Mouse (Mus musculus) CH12.LX (cell line): ENCODE measurements around the gene Gm10964. TPM values are rescaled to one million over a fixed set of nuclear protein-coding genes. Genes with fewer than 3 reads are reported as not detected.

Experiments
- DNase-seq: peaks from one replicate; pipeline ENCODE4 v3.0.0-alpha.2; 2013; ENCODE audit errors: extremely low read depth
- H3K27ac ChIP-seq: 2 replicates; pipeline ENCODE4 v1.5.1; 2012; ENCODE audit warnings: low read depth, mild to moderate bottlenecking, control low read depth, moderate library complexity; ENCODE audit not compliant: insufficient read depth
- H3K27me3 ChIP-seq: replicated peaks from 2 replicates; pipeline ENCODE3; 2012; ENCODE audit warnings: inconsistent platforms
- H3K36me3 ChIP-seq, 2 experiments: replicated peaks in 1 of 2; 2 replicates each; pipeline versions ENCODE3 to v1.6.1; 2012; ENCODE audit warnings: inconsistent platforms in 1 of 2, low read length in 1 of 2, mild to moderate bottlenecking in 1 of 2, mixed read lengths in 1 of 2, moderate library complexity in 1 of 2; ENCODE audit not compliant: control insufficient read depth in 1 of 2, insufficient read depth in 1 of 2
- H3K4me1 ChIP-seq, 2 experiments: 2 replicates each; pipeline ENCODE4 v1.6.1; 2012; ENCODE audit warnings: inconsistent platforms in 1 of 2, moderate library complexity in 1 of 2; ENCODE audit not compliant: insufficient read depth in 2 of 2, control insufficient read depth in 1 of 2
- H3K4me2 ChIP-seq: 2 replicates; pipeline ENCODE4 v1.6.1; 2012; ENCODE audit warnings: low read depth, mild to moderate bottlenecking, control low read depth; ENCODE audit not compliant: poor library complexity, insufficient read depth, severe bottlenecking
- H3K4me3 ChIP-seq, 3 experiments: fragments of 150-350 bp in 1 of 3; sonication (generic) in 1 of 3; replicated peaks in 1 of 3; 2 replicates each; pipeline versions ENCODE3 to v1.5.1; 2011 to 2012; ENCODE audit warnings: low read depth in 2 of 3, low read length in 2 of 3, mild to moderate bottlenecking in 2 of 3, moderate library complexity in 2 of 3, control low read depth in 1 of 3, improper control_type of control experiment in 1 of 3, inconsistent platforms in 1 of 3, mixed read lengths in 1 of 3; ENCODE audit not compliant: poor library complexity in 1 of 3
- H3K79me2 ChIP-seq: replicated peaks from 2 replicates; pipeline ENCODE4 v1.6.1; 2012; ENCODE audit warnings: mild to moderate bottlenecking, moderate library complexity; ENCODE audit not compliant: control insufficient read depth, poor library complexity, insufficient read depth, severe bottlenecking; ENCODE audit errors: extremely low read depth
- H3K9ac ChIP-seq: 2 replicates; pipeline ENCODE4 v1.6.1; 2012; ENCODE audit warnings: low read depth, mild to moderate bottlenecking, control low read depth, moderate library complexity; ENCODE audit not compliant: insufficient read depth
- H3K9me3 ChIP-seq: replicated peaks from 2 replicates; pipeline ENCODE3; 2012; ENCODE audit warnings: low read length, inconsistent platforms, mixed read lengths
- BHLHE40 ChIP-seq: IDR thresholded peaks from 2 replicates; pipeline ENCODE4 v1.6.1; 2011; ENCODE audit warnings: mild to moderate bottlenecking, low read depth, low read length, improper control_type of control experiment
- CHD2 ChIP-seq: IDR thresholded peaks from 2 replicates; pipeline ENCODE4 v1.6.1; 2011; ENCODE audit warnings: low read length, improper control_type of control experiment
- E2F4 ChIP-seq: IDR thresholded peaks from 2 replicates; pipeline ENCODE4 v1.6.1; 2011; ENCODE audit warnings: low read depth, low read length, improper control_type of control experiment; ENCODE audit not compliant: insufficient replicate concordance
- EP300 ChIP-seq: IDR thresholded peaks from 2 replicates; pipeline ENCODE4 v1.6.1; 2011; ENCODE audit warnings: low read length, improper control_type of control experiment
- ETS1 ChIP-seq: conservative IDR thresholded peaks from 2 replicates; pipeline ENCODE4 v1.6.1; 2012; ENCODE audit warnings: low read depth, mild to moderate bottlenecking, inconsistent platforms, low read length, improper control_type of control experiment, moderate library complexity
- GABPA ChIP-seq: IDR thresholded peaks from 2 replicates; pipeline ENCODE4 v1.6.1; 2012; ENCODE audit warnings: low read depth, low read length, improper control_type of control experiment, inconsistent platforms; ENCODE audit not compliant: insufficient replicate concordance
- JUN ChIP-seq: IDR thresholded peaks from 2 replicates; pipeline ENCODE4 v1.6.1; 2011; ENCODE audit warnings: low read depth, mild to moderate bottlenecking, low read length, improper control_type of control experiment, moderate library complexity; ENCODE audit not compliant: insufficient read depth
- JUND ChIP-seq: conservative IDR thresholded peaks from 2 replicates; pipeline ENCODE4 v1.6.1; 2011; ENCODE audit warnings: low read depth, low read length, improper control_type of control experiment
- MAX ChIP-seq: IDR thresholded peaks from 2 replicates; pipeline ENCODE4 v1.6.1; 2011; ENCODE audit warnings: low read length, improper control_type of control experiment
- MEF2A ChIP-seq: IDR thresholded peaks from 2 replicates; pipeline ENCODE4 v1.6.1; 2014; ENCODE audit warnings: low read depth, mild to moderate bottlenecking, inconsistent platforms, low read length, improper control_type of control experiment, borderline replicate concordance
- MXI1 ChIP-seq: IDR thresholded peaks from 2 replicates; pipeline ENCODE4 v1.6.1; 2011; ENCODE audit warnings: mild to moderate bottlenecking, low read depth, low read length, improper control_type of control experiment
- NRF1 ChIP-seq: IDR thresholded peaks from 2 replicates; pipeline ENCODE4 v1.6.1; 2014; ENCODE audit warnings: low read depth, mild to moderate bottlenecking, inconsistent platforms, low read length, improper control_type of control experiment, moderate library complexity
- PAX5 ChIP-seq: IDR thresholded peaks from 2 replicates; pipeline ENCODE4 v1.6.1; 2012; ENCODE audit warnings: low read length, inconsistent platforms, mixed read lengths
- POLR2A ChIP-seq: IDR thresholded peaks from 2 replicates; pipeline ENCODE4 v1.6.1; 2011; ENCODE audit warnings: low read depth, mild to moderate bottlenecking, improper control_type of control experiment, low read length
- POLR2AphosphoS2 ChIP-seq: IDR thresholded peaks from 2 replicates; pipeline ENCODE4 v1.6.1; 2011; ENCODE audit warnings: low read depth, low read length, improper control_type of control experiment
- RCOR1 ChIP-seq: conservative IDR thresholded peaks from 2 replicates; pipeline ENCODE4 v1.6.1; 2012; ENCODE audit warnings: low read depth, mild to moderate bottlenecking, inconsistent platforms, low read length, improper control_type of control experiment
- SIN3A ChIP-seq: IDR thresholded peaks from 2 replicates; pipeline ENCODE4 v1.6.1; 2012; ENCODE audit warnings: low read length, improper control_type of control experiment, inconsistent platforms
- SMC3 ChIP-seq: IDR thresholded peaks from 2 replicates; pipeline ENCODE4 v1.6.1; 2011; ENCODE audit warnings: low read depth, low read length, improper control_type of control experiment
- TBP ChIP-seq: conservative IDR thresholded peaks from 2 replicates; pipeline ENCODE4 v1.6.1; 2011; ENCODE audit warnings: low read depth, low read length, improper control_type of control experiment
- TCF12 ChIP-seq: IDR thresholded peaks from 2 replicates; pipeline ENCODE4 v1.6.1; 2014; ENCODE audit warnings: low read depth, mild to moderate bottlenecking, inconsistent platforms, low read length, improper control_type of control experiment
- UBTF ChIP-seq: IDR thresholded peaks from 2 replicates; pipeline ENCODE4 v1.6.1; 2012; ENCODE audit warnings: low read depth, mild to moderate bottlenecking, inconsistent platforms, low read length, improper control_type of control experiment, moderate library complexity
- USF1 ChIP-seq: IDR thresholded peaks from 2 replicates; pipeline ENCODE4 v1.6.1; 2014; ENCODE audit warnings: low read depth, mild to moderate bottlenecking, inconsistent platforms, low read length, improper control_type of control experiment
- USF2 ChIP-seq: conservative IDR thresholded peaks from 2 replicates; pipeline ENCODE4 v1.6.1; 2011; ENCODE audit warnings: low read depth, low read length, improper control_type of control experiment
- ZC3H11A ChIP-seq: IDR thresholded peaks from 2 replicates; pipeline ENCODE4 v1.6.1; 2012; ENCODE audit warnings: low read depth, mild to moderate bottlenecking, inconsistent platforms, low read length, improper control_type of control experiment
- ZKSCAN1 ChIP-seq: IDR thresholded peaks from 2 replicates; pipeline ENCODE4 v1.6.1; 2012; ENCODE audit warnings: low read depth, inconsistent platforms, low read length, improper control_type of control experiment, borderline replicate concordance
- ZMIZ1 ChIP-seq: IDR thresholded peaks from 2 replicates; pipeline ENCODE4 v1.6.1; 2012; ENCODE audit warnings: low read depth, mild to moderate bottlenecking, inconsistent platforms, low read length, improper control_type of control experiment
- dilution Hi-C: fragments of 300-500 bp; cut with MboI; formaldehyde crosslinking; loops from 2 replicates; pipeline ENCODE4 v1.14.3; 2020; ENCODE audit warnings: low sequenced_read_pairs; ENCODE audit not compliant: extremely low pct_unique_long_range_greater_than_20kb, extremely low pct_ligation_motif_present
- in situ Hi-C: fragments of 300-500 bp; cut with MboI; formaldehyde crosslinking; loops from 3 replicates; pipeline ENCODE4 v1.14.3; 2019; ENCODE audit warnings: low sequenced_read_pairs, low pct_ligation_motif_present, low pct_unique_long_range_greater_than_20kb, mixed read lengths
- polyA plus RNA-seq: library from polyadenylated mRNA; unstranded; fragments of >175 nt; gene quantifications from 2 replicates; pipeline ENCODE4 v1.2.1, GENCODE M21; 2012; ENCODE audit warnings: low read depth; ENCODE audit not compliant: insufficient read length
- total RNA-seq, 2 experiments: library from RNA; depleted of rRNA; stranded (reverse); fragments of 300-350 nt in 1 of 2; fragments of >200 nt in 1 of 2; gene quantifications; 2 replicates each; pipeline ENCODE4 v1.2.3; 2012 to 2014

Gm10964 gene
- total and polyA plus RNA-seq, 3 experiments, result not detected

GRCm38 (mm10) chr3:103705426-103705825, 33.7 kb upstream of the Gm10964 start:
- Histone ChIP-seq H3K4me3 (no peak overlapping the region), H3K4me2 (no peak overlapping the region), H3K9me3 (no peaks in the 10 kb centered on the region), H3K9ac (no peak overlapping the region), H3K36me3 (no peaks in the 10 kb centered on the region), H3K79me2 (no peaks in the 10 kb centered on the region), H3K27me3 (no peaks in the 10 kb centered on the region), H3K27ac (no peak overlapping the region), H3K4me1 (peaks cover 0 to 2% of the 10 kb centered on the region in 2 experiments; a peak in 1 of 4 replicates)
- in situ Hi-C loops, result no loop called here
- no peak for DNase-seq
- TF ChIP-seq GABPA, result no peak
- TF ChIP-seq BHLHE40, result no peak
- TF ChIP-seq JUND, result no peak
- no peak for TF ChIP-seq TCF12
- no peak for TF ChIP-seq ZMIZ1
- TF ChIP-seq POLR2A, result no peak
- no peak for TF ChIP-seq JUN
- no peak for TF ChIP-seq E2F4
- no peak for TF ChIP-seq POLR2AphosphoS2
- no peak for TF ChIP-seq TBP
- TF ChIP-seq CHD2, result no peak
- no peak for TF ChIP-seq PAX5
- no peak for TF ChIP-seq ZKSCAN1
- dilution Hi-C loops, result no loop called here

GRCm38 (mm10) chr3:103709470-103710040, 29.6 kb upstream of the Gm10964 start:
- H3K9me3 ChIP-seq, result no peaks in the 10 kb centered on the region
- no peaks in the 10 kb centered on the region for H3K36me3 ChIP-seq
- H3K27me3 ChIP-seq, result no peaks in the 10 kb centered on the region
- DNase-seq, result no peak
- no peak overlapping the region for H3K4me2 ChIP-seq
- in situ Hi-C loops, result no loop called here
- no peak overlapping the region for H3K9ac ChIP-seq
- peaks cover 2 to 4% of the 10 kb centered on the region in 2 experiments; a peak in 1 of 4 replicates for H3K4me1 ChIP-seq
- H3K4me3 ChIP-seq, result no peak overlapping the region
- TF ChIP-seq POLR2AphosphoS2 (no peak), MEF2A (no peak)
- TF ChIP-seq, all 38 proteins: peak for 0
- Histone ChIP-seq H3K79me2 (no peaks in the 10 kb centered on the region), H3K27ac (no peak overlapping the region)
- dilution Hi-C loops, result no loop called here

GRCm38 (mm10) chr3:103712196-103712595, 27.0 kb upstream of the Gm10964 start:
- H3K9me3 ChIP-seq, result no peaks in the 10 kb centered on the region
- H3K79me2 ChIP-seq, result no peaks in the 10 kb centered on the region
- H3K36me3 ChIP-seq, result no peaks in the 10 kb centered on the region
- in situ Hi-C loops, result no loop called here
- TF ChIP-seq NRF1, result no peak
- TF ChIP-seq ETS1, result no peak
- TF ChIP-seq BHLHE40, result no peak
- no peak for TF ChIP-seq MAX
- TF ChIP-seq PAX5, result no peak
- no peak for TF ChIP-seq ZKSCAN1
- TF ChIP-seq E2F4, result no peak
- no peak for TF ChIP-seq USF1
- no peak for TF ChIP-seq SIN3A
- no peak for TF ChIP-seq EP300
- no peak for TF ChIP-seq USF2
- TF ChIP-seq UBTF, result no peak
- TF ChIP-seq MXI1, result no peak
- no peak for TF ChIP-seq RCOR1
- no peak for TF ChIP-seq ZC3H11A
- TF ChIP-seq SMC3, result no peak
- H3K9ac ChIP-seq, result no peak overlapping the region
- peaks cover 6 to 12% of the 10 kb centered on the region in 2 experiments; a peak in 3 of 4 replicates for H3K4me1 ChIP-seq
- H3K4me3 ChIP-seq, result no peak overlapping the region
- no peak overlapping the region for H3K27ac ChIP-seq
- no peak overlapping the region for H3K4me2 ChIP-seq
- no peak for DNase-seq
- no peaks in the 10 kb centered on the region for H3K27me3 ChIP-seq
- dilution Hi-C loops, result no loop called here
